Mouse (Mus musculus): ENCODE data around the gene Naa30.

Gene Naa30

GRCm38 (mm10) chr14:49226986-49227385 is 55.0 kb downstream of the Naa30 start:
- DNase-seq, result peak; percentile 29

- DNase-seq, result no peak
Measured at GRCm38 (mm10) chr14:49231845-49232244, 59.8 kb downstream of the Naa30 start.

- DNase-seq, result peak; percentile 22 to 49
Measured at GRCm38 (mm10) chr14:49234788-49235515, 62.9 kb downstream of the Naa30 start.

DNA sequence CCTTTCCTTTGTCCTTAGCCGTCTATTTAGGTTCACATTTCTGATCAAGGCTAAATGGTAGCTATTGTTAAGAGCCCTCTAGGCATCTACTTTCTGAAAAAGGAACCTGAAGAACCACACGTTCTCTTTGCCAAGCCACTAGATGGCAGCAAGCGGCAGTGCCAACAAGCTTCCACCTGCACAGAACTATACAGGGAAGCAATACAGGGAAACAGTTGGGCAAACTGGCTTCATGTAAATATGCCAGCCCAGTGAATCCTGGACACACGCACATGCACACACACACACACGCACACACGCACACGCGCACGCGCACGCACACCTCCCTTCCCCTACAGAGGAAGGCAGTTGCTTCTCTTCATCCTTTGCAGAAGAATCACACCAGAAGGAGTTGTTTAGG is 66.2 kb downstream of the Naa30 start:
- peak; percentile 74 to 80 for DNase-seq
